In the genomic region with DNA sequence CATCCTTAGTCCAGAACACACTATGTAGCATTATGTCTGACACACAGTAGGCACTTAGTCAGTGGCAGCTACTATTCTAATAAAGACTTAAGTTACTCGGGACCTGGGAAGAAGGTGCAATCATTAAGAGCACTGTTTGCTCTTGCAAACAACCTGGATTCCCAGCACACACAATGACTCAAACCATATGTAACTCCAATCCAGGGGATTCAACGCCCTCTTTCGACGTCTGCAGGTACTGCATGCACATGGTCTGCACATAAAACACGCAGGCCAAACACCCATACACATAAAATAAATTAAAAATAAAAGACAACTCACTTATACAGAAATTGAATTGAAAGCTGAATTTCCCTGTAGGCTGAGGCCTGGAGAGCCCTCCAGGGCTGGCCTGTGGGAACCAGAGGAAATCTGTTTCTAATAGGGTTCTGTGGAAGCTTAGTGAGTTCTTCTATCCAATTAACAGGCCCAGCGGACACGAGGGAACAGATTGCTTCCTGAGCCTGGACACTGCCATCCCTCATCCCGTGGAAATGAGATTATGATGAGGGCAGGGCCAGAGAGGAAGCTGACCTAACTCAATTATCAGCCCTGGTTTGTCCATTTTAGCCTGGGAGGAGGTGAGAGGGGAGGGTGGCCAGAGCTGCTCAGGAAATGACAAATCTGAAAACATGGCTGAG, we compare ENCODE assay signal across 10 mouse cellular contexts.
DNase-seq lines count a peak whose midpoint lies in the region; ATAC-seq and TF ChIP-seq lines count a peak whose summit lies in the region.
"Had no signal": no experiment of that assay in that cellular context is flagged by ENCODE, and none has a peak within 500 bp of the region (broad histone marks: within the 10 kb centered on the region; RNA-seq: fewer than 3 reads in every experiment).

No protein-coding gene starts in this region.

- no peak for TF ChIP-seq EP300 in liver, postnatal 0 days (IDR thresholded peaks at IDR 0.05; ENCODE audit: low read depth)

- no peaks in the 10 kb centered on the region for H3K9me3 ChIP-seq in liver, postnatal 0 days (ENCODE audit: low read length)
- H3K9me3 ChIP-seq in liver, embryonic 12.5 days (replicated peaks) = no peaks in the 10 kb centered on the region
- H3K9me3 ChIP-seq in heart, embryonic 12.5 days (replicated peaks) = no peaks in the 10 kb centered on the region; the same call in 1 of the 2 replicates
- no peaks in the 10 kb centered on the region for H3K9me3 ChIP-seq in hindbrain, embryonic 13.5 days
- H3K9me3 ChIP-seq: limb, embryonic 13.5 days had no signal

- no peaks in the 10 kb centered on the region for H3K27me3 ChIP-seq in liver, postnatal 0 days (ENCODE audit: insufficient read depth, low read length)
- no peaks in the 10 kb centered on the region for H3K27me3 ChIP-seq in liver, embryonic 12.5 days (replicated peaks)
- H3K27me3 ChIP-seq in heart, embryonic 12.5 days (replicated peaks) = no peaks in the 10 kb centered on the region
- H3K27me3 ChIP-seq in hindbrain, embryonic 13.5 days = no peaks in the 10 kb centered on the region
- H3K27me3 ChIP-seq: limb, embryonic 13.5 days; Patski had no signal

- H3K36me3 ChIP-seq in liver, postnatal 0 days (replicated peaks; ENCODE audit: insufficient read depth, low read length) = no peaks in the 10 kb centered on the region
- no peaks in the 10 kb centered on the region for H3K36me3 ChIP-seq in liver, embryonic 12.5 days
- no peaks in the 10 kb centered on the region for H3K36me3 ChIP-seq in heart, embryonic 12.5 days
- no peaks in the 10 kb centered on the region for H3K36me3 ChIP-seq in hindbrain, embryonic 13.5 days
- H3K36me3 ChIP-seq: limb, embryonic 13.5 days had no signal

- 65% methylated on average over 8 of the region's 8 CpGs for WGBS in liver, postnatal 0 days (ENCODE audit: insufficient replicate concordance)
- 55% methylated on average over 8 of the region's 8 CpGs for WGBS in liver, embryonic 12.5 days (ENCODE audit: insufficient replicate concordance)
- WGBS in heart, embryonic 12.5 days = 58% methylated on average over 8 of the region's 8 CpGs
- WGBS in hindbrain, embryonic 13.5 days = 71% methylated on average over 8 of the region's 8 CpGs

- ATAC-seq in liver, postnatal 0 days = peak; percentile 20; the same call in 1 of the 2 replicates
- ATAC-seq in liver, embryonic 12.5 days = no peak
- peak; percentile 69; the same call in 1 of the 2 replicates for ATAC-seq in heart, embryonic 12.5 days (ENCODE audit: insufficient number of reproducible peaks, low FRiP score)
- ATAC-seq in granulocyte monocyte progenitor cell, adult 5-6 weeks (replicated peaks; ENCODE audit: poor library complexity, severe bottlenecking) = no peak
- no peak for ATAC-seq in hindbrain, embryonic 13.5 days (ENCODE audit: low FRiP score)
- ATAC-seq: Patski had no signal

- no peak overlapping the region for H3K4me2 ChIP-seq in liver, postnatal 0 days (ENCODE audit: low read depth, low read length)
- H3K4me2 ChIP-seq in liver, embryonic 12.5 days = no peak overlapping the region
- H3K4me2 ChIP-seq in heart, embryonic 12.5 days = no peak overlapping the region
- no peak overlapping the region for H3K4me2 ChIP-seq in hindbrain, embryonic 13.5 days
- H3K4me2 ChIP-seq: limb, embryonic 13.5 days had no signal

- no peak overlapping the region for H3K9ac ChIP-seq in liver, postnatal 0 days (replicated peaks)
- H3K9ac ChIP-seq in liver, embryonic 12.5 days = no peak overlapping the region
- H3K9ac ChIP-seq in heart, embryonic 12.5 days = no peak overlapping the region
- no peak overlapping the region for H3K9ac ChIP-seq in hindbrain, embryonic 13.5 days
- H3K9ac ChIP-seq: limb, embryonic 13.5 days had no signal

- H3K27ac ChIP-seq in liver, postnatal 0 days (ENCODE audit: low read depth) = no peak overlapping the region
- H3K27ac ChIP-seq in liver, embryonic 12.5 days = no peak overlapping the region
- no peak overlapping the region for H3K27ac ChIP-seq in heart, embryonic 12.5 days (ENCODE audit: poor library complexity, severe bottlenecking)
- no peak overlapping the region for H3K27ac ChIP-seq in hindbrain, embryonic 13.5 days
- H3K27ac ChIP-seq: limb, embryonic 13.5 days had no signal

- no peak overlapping the region for H3K4me3 ChIP-seq in liver, postnatal 0 days (ENCODE audit: low read depth, low read length)
- H3K4me3 ChIP-seq in liver, embryonic 12.5 days = no peak overlapping the region
- no peak overlapping the region for H3K4me3 ChIP-seq in heart, embryonic 12.5 days
- H3K4me3 ChIP-seq in hindbrain, embryonic 13.5 days = no peak overlapping the region
- H3K4me3 ChIP-seq: limb, embryonic 13.5 days had no signal

- H3K4me1 ChIP-seq in liver, postnatal 0 days (ENCODE audit: insufficient read depth) = peaks cover 26% of the 10 kb centered on the region
- H3K4me1 ChIP-seq in liver, embryonic 12.5 days = peaks cover 21% of the 10 kb centered on the region
- H3K4me1 ChIP-seq in heart, embryonic 12.5 days (replicated peaks) = peaks cover 34% of the 10 kb centered on the region
- no peaks in the 10 kb centered on the region for H3K4me1 ChIP-seq in hindbrain, embryonic 13.5 days (replicated peaks)

- peak; percentile 34 for TF ChIP-seq CTCF in liver, postnatal 0 days (IDR thresholded peaks at IDR 0.05; ENCODE audit: low read depth)

- peak; percentile 29 to 60 for DNase-seq in adrenal gland, adult (ENCODE audit: inconsistent age in 2 of 2, low spot score in 1 of 2)
- no peak for DNase-seq in adrenal gland, postnatal 4 days (ENCODE audit: low spot score in 2 of 2)
- no peak for DNase-seq in liver, postnatal 0 days
- DNase-seq in retina, postnatal 7 days (ENCODE audit: low read depth, low spot score) = peak; percentile 72

Comparison
In these comparisons a context has a peak if more than half of its experiments do, and no peak if none do; other contexts are left out.
1. DNase-seq: peak in adrenal gland, adult (2 of 2) and retina, postnatal 7 days (single experiment); none in adrenal gland, postnatal 4 days (0 of 2) and liver, postnatal 0 days (single experiment).
2. ATAC-seq: peak in liver, postnatal 0 days (single experiment) and heart, embryonic 12.5 days (single experiment); none in liver, embryonic 12.5 days (single experiment), granulocyte monocyte progenitor cell, adult 5-6 weeks (single experiment) and hindbrain, embryonic 13.5 days (single experiment).